Mouse (Mus musculus) embryonic facial prominence, embryonic 14.5 days (tissue): Measurements from ENCODE around the gene Pex10. TPM values are rescaled to one million over a fixed set of nuclear protein-coding genes. Genes with fewer than 3 reads are reported as not detected.

Experiments used
- ATAC-seq: fragments of 200-750 bp; cut with Nextera tagmentation; 2 replicates; pipeline ENCODE4 v1.8.0; 2017; ENCODE audit warnings: low read depth, moderate number of reproducible peaks, moderate TSS enrichment
- DNase-seq: peaks from one replicate; pipeline ENCODE4 v3.0.0-alpha.2; 2015; ENCODE audit warnings: low spot score
- H3K27ac ChIP-seq: fragments of 300-500 bp; sonication (generic); replicated peaks from 2 replicates; pipeline ENCODE4 v1.5.1; 2014; ENCODE audit warnings: low read depth, mild to moderate bottlenecking, low read length, moderate library complexity
- H3K27me3 ChIP-seq: fragments of 300-500 bp; sonication (generic); replicated peaks from 2 replicates; pipeline ENCODE4 v1.6.1; 2014; ENCODE audit warnings: low read length; ENCODE audit not compliant: control insufficient read depth, insufficient read depth
- H3K36me3 ChIP-seq: fragments of 300-500 bp; sonication (generic); 2 replicates; pipeline ENCODE4 v1.6.1; 2014; ENCODE audit warnings: low read length, mixed read lengths; ENCODE audit not compliant: control insufficient read depth, insufficient read depth
- H3K4me1 ChIP-seq: fragments of 300-500 bp; sonication (generic); 2 replicates; pipeline ENCODE4 v1.6.1; 2014; ENCODE audit warnings: antibody characterized with exemption, low read length; ENCODE audit not compliant: control insufficient read depth, insufficient read depth
- H3K4me2 ChIP-seq: fragments of 300-500 bp; sonication (generic); 2 replicates; pipeline ENCODE4 v1.6.1; 2014; ENCODE audit warnings: low read depth, mild to moderate bottlenecking, low read length, moderate library complexity, mixed read lengths
- H3K4me3 ChIP-seq: fragments of 300-500 bp; sonication (generic); 2 replicates; pipeline ENCODE4 v1.5.1; 2014; ENCODE audit warnings: low read depth, mild to moderate bottlenecking, low read length
- H3K9ac ChIP-seq: fragments of 300-500 bp; sonication (generic); 2 replicates; pipeline ENCODE4 v1.6.1; 2014; ENCODE audit warnings: low read depth, mild to moderate bottlenecking, low read length, moderate library complexity, mixed read lengths
- H3K9me3 ChIP-seq: fragments of 300-500 bp; sonication (generic); 2 replicates; pipeline ENCODE4 v1.6.1; 2016; ENCODE audit warnings: low read length; ENCODE audit not compliant: control insufficient read depth
- WGBS: fragments of 180-500 bp; shearing (Covaris S2); extraction: QIAGEN DNeasy Blood & Tissue Kit; methylation state at CpG from one replicate; pipeline ENCODE4 v1.1.7; 2014; 5-methylcytosine and 5-hydroxymethylcytosine counted together
- polyA plus RNA-seq: library from polyadenylated mRNA; unstranded; fragments of >200 nt; fragmentation: Nextera tagmentation; extraction: Ambion mirVana; gene quantifications from 2 replicates; pipeline ENCODE4 v1.2.1, GENCODE M21; 2014

The Pex10 gene
- polyA plus RNA-seq, 1 experiment from 2014 or later: 7.3 TPM

GRCm38 (mm10) chr4:155046636-155047035 is 20.2 kb upstream of the Pex10 start:
- no peaks in the 10 kb centered on the region for H3K9me3 ChIP-seq
- WGBS: 80% methylated on average over 14 of the region's 14 CpGs
- no peak overlapping the region for H3K4me3 ChIP-seq
- no peak overlapping the region for H3K9ac ChIP-seq
- H3K36me3 ChIP-seq: no peaks in the 10 kb centered on the region
- DNase-seq: no peak
- no peak for ATAC-seq
- H3K27me3 ChIP-seq: peaks cover 34% of the 10 kb centered on the region
- H3K4me1 ChIP-seq: no peaks in the 10 kb centered on the region; the same call in 1 of the 2 replicates
- no peak overlapping the region for H3K4me2 ChIP-seq
- H3K27ac ChIP-seq: no peak overlapping the region

DNA sequence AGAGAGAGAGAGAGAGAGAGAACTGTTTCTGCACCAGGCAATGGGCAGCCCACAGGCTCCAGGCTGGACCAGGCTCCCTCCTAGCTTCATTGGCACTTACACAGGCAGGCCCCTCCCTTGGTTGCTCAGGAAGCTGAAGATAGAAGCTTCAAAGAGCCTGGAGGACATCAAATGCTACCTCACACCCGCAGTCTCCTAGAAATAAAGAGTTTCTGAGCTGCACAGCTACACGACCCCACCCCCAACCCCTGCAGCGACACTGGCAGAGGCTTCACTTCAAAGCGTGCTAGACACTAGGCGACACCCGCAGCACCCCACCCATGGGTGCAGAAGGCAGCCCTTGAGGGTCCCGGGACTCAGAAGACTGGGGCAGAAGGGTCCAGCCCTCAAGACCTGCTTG is 16.7 kb upstream of the Pex10 start:
- DNase-seq: no peak

GRCm38 (mm10) chr4:155056724-155057123 is 10.1 kb upstream of the Pex10 start, which contains the start of gene Plch2:
Gene Plch2 (minus strand): TSS chr4:155056784.
- no peaks in the 10 kb centered on the region for H3K9me3 ChIP-seq
- no peak within 1 kb of the TSS for H3K9ac ChIP-seq
- H3K4me3 ChIP-seq: peak within 1 kb of the TSS; percentile 19
- H3K27ac ChIP-seq: peak within 1 kb of the TSS; percentile 56
- ATAC-seq (peak; percentile 60; the same call in 1 of the 2 replicates), DNase-seq (peak; percentile 59)
- peak within 1 kb of the TSS; percentile 39 for H3K4me2 ChIP-seq
- H3K4me1 ChIP-seq: no peaks in the 10 kb centered on the region
- WGBS: 60% methylated on average over 10 of the region's 10 CpGs
- H3K36me3 ChIP-seq: no peaks in the 10 kb centered on the region
- H3K27me3 ChIP-seq: no peaks in the 10 kb centered on the region

More for the DNA sequence above, 16.7 kb upstream of the Pex10 start:
- H3K4me3 ChIP-seq: no peak overlapping the region
- no peak for ATAC-seq
- H3K27me3 ChIP-seq: no peaks in the 10 kb centered on the region; the same call in 1 of the 2 replicates
- H3K4me2 ChIP-seq: no peak overlapping the region
- 75% methylated on average over 7 of the region's 7 CpGs for WGBS
- H3K27ac ChIP-seq: no peak overlapping the region
- no peaks in the 10 kb centered on the region for H3K9me3 ChIP-seq
- no peak overlapping the region for H3K9ac ChIP-seq
- H3K4me1 ChIP-seq: no peaks in the 10 kb centered on the region
- H3K36me3 ChIP-seq: no peaks in the 10 kb centered on the region

DNA sequence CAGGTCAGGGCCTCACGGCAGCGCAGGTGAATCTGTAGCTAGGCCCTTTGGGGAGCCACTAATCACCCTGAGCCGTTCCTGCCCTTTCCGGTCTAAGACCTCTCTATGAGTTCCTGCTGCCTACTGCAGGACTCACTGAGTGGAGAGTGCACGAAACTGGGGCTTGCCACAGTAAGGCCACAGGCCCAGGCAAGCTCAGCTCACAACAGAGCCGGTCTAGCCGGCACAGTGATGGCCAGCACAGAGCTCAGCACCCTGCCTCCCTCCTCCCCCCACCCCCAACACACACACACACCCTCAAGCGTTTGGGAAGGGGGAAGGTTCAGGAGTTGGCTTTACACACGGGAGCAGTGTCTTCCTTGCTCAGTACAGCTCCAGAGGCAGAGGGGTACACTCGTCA is 8.5 kb upstream of the Pex10 start:
- WGBS: 33% methylated on average over 6 of the region's 10 CpGs
- no peaks in the 10 kb centered on the region for H3K4me1 ChIP-seq
- no peak overlapping the region for H3K9ac ChIP-seq
- no peak overlapping the region for H3K4me3 ChIP-seq
- H3K27me3 ChIP-seq: no peaks in the 10 kb centered on the region
- no peak overlapping the region for H3K27ac ChIP-seq
- no peaks in the 10 kb centered on the region for H3K36me3 ChIP-seq
- ATAC-seq (peak; percentile 13; the same call in 1 of the 2 replicates), DNase-seq (peak; percentile 34)
- H3K9me3 ChIP-seq: no peaks in the 10 kb centered on the region
- H3K4me2 ChIP-seq: no peak overlapping the region

GRCm38 (mm10) chr4:155063895-155064294 is 2.9 kb upstream of the Pex10 start:
- Histone ChIP-seq H3K4me3 (no peak overlapping the region), H3K27ac (peak overlapping the region; percentile 76), H3K4me1 (peaks cover 10% of the 10 kb centered on the region), H3K9me3 (no peaks in the 10 kb centered on the region), H3K4me2 (peak overlapping the region; percentile 10), H3K27me3 (no peaks in the 10 kb centered on the region), H3K36me3 (peaks cover 7% of the 10 kb centered on the region; the same call in 1 of the 2 replicates), H3K9ac (peak overlapping the region; percentile 45)
- WGBS: 27% methylated on average over 3 of the region's 3 CpGs
- peak; percentile 78 for ATAC-seq
- peak; percentile 87 for DNase-seq

DNA sequence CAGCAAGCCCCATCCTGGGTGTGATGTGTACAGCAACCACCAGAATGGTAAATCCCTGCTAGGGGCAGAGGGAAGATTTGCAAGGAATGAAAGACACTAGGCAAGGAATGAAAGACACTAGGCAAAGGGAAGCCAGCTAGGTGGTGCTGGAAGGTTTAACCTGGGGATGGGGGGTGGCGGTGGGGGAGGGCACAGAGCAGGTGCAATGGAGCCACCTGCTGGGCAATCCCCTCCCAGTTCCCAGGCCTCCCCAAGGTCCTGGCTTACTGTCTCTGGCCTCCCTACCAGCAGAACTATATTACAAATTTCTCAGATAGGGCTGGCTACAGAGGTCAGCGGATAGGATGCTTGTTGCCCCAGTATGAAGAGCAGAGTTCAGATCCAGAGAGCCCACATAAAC is 2.3 kb upstream of the Pex10 start:
- peak; percentile 37 for DNase-seq

DNA sequence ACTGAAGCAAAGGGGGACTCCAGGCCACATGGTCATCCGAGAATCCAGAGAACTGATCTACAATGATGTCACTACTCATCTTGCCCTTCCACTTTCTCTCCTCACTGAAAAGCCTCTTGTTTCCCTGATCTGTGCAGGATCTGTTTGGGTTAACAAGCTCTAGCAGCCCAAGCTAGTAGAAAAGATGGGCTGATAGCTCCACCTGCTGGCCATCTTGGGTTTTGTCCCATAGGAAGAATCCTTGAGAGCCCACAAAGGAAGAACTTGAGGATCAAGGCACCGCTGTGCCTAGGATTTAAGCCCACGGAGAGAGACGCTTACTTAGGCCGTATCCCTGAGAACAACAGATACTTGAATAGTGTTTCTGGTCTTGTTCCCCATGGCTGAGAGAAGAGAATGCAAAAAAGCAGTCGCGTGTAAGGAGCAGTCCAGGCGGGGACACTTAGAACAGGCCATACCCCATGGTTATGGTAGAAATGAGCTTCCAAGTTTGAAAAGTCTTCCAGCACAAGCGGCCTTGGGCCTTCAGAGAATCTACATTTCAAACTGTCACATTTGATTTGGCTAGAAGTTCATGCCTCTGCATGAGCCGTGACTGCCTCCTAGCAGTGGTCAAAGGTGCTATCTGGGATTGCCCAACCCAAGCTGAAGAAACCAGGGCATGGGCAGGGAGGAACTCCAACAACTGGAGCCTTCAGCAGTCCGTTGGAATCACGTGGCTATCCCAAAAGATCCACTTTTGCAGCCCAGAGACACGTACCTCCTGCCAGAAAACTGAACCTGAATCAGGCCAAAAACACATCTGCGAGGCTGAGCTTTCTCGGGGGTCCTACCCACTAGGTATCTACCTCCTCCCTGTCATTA is 614 bp upstream of the Pex10 start:
- no peaks in the 10 kb centered on the region for H3K9me3 ChIP-seq
- 4% methylated on average over 15 of the region's 15 CpGs for WGBS
- DNase-seq: peak; percentile 94
- no peaks in the 10 kb centered on the region for H3K27me3 ChIP-seq
- peak overlapping the region; percentile 40 for H3K9ac ChIP-seq
- H3K36me3 ChIP-seq: peaks cover 30% of the 10 kb centered on the region
- ATAC-seq: peak; percentile 63
- H3K27ac ChIP-seq: peak overlapping the region; percentile 82
- H3K4me2 ChIP-seq: peak overlapping the region; percentile 86
- H3K4me3 ChIP-seq: peak overlapping the region; percentile 73
- peaks cover 10% of the 10 kb centered on the region for H3K4me1 ChIP-seq

More for the DNA sequence above, 2.3 kb upstream of the Pex10 start:
- H3K4me2 ChIP-seq: peak overlapping the region; percentile 10; the same call in 1 of the 2 replicates
- ATAC-seq: no peak
- H3K9ac ChIP-seq: 0 out of 2 replicates have a peak overlapping the region, but pooled peaks have one; percentile 45
- H3K36me3 ChIP-seq: peaks cover 13% of the 10 kb centered on the region; the same call in 1 of the 2 replicates
- 39% methylated on average over 2 of the region's 2 CpGs for WGBS
- H3K27ac ChIP-seq: peak overlapping the region; percentile 75
- H3K27me3 ChIP-seq: no peaks in the 10 kb centered on the region
- no peak overlapping the region for H3K4me3 ChIP-seq
- H3K4me1 ChIP-seq: peaks cover 10% of the 10 kb centered on the region
- H3K9me3 ChIP-seq: no peaks in the 10 kb centered on the region

GRCm38 (mm10) chr4:155068357-155068972 is 1.6 kb downstream of the Pex10 start:
- WGBS: 92% methylated on average over 19 of the region's 20 CpGs
- no peaks in the 10 kb centered on the region for H3K27me3 ChIP-seq
- H3K27ac ChIP-seq: no peak overlapping the region
- H3K9me3 ChIP-seq: no peaks in the 10 kb centered on the region
- H3K36me3 ChIP-seq: peaks cover 52% of the 10 kb centered on the region
- ATAC-seq (no peak), DNase-seq (no peak)
- no peak overlapping the region for H3K9ac ChIP-seq
- H3K4me2 ChIP-seq: no peak overlapping the region
- H3K4me3 ChIP-seq: no peak overlapping the region
- H3K4me1 ChIP-seq: peaks cover 10% of the 10 kb centered on the region
